Mouse (Mus musculus) urinary bladder, adult 18-20 months (tissue): Measurements from ENCODE around the gene Trib2.

Experiments used
- DNase-seq, 2 experiments: peaks; one replicate each; pipeline ENCODE4 v3.0.0; 2022; ENCODE audit warnings: low spot score in 2 of 2, mixed read lengths in 2 of 2

The Trib2 gene

GRCm38 (mm10) chr12:15816740-15817178, at the start of gene Trib2:
TSS of gene Trib2 (minus strand) at chr12:15816922.
- peak; percentile 68 to 77 for DNase-seq

DNA sequence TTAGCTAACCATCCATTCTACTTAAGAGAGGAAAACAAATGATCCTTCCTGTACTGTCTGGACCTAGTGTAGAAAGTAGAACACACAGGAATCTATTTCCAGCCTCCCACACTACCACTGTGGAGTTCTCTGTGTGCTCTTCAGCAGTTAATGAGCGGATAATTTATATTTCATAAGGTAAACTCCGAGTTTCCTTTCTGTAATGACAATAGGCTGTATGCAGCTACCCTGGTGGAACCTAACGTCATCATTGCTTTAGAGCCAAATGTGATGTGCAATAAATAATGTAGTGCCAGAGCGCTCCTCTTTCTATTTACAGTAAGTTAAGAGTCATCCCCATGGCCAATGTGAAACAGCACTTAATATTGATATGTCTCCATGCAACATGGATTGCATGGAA, 41.3 kb upstream of the Trib2 start:
- DNase-seq = no peak

DNA sequence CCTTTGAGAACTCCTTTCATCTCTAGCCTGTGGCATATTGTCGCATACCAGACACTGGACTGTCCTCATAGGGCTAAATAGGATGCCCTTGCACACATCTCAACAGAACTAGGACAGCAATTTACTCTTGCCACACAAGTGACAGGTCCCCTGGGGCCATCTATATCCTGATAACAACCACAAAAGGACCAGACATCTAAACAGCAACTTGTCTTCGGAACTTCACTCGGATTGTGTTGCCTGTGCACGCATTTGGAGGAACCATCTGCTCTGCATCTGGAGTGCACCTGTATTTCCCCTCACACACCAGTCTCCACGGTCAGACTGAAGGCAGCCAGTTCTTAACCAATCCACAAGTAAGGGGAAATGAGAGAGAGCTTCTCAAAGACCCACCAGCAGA, 39.2 kb upstream of the Trib2 start:
- no peak for DNase-seq

GRCm38 (mm10) chr12:15852781-15853180, 36.1 kb upstream of the Trib2 start:
- DNase-seq = no peak

- DNase-seq = no peak
Measured at GRCm38 (mm10) chr12:15852031-15852430, 35.3 kb upstream of the Trib2 start.

DNA sequence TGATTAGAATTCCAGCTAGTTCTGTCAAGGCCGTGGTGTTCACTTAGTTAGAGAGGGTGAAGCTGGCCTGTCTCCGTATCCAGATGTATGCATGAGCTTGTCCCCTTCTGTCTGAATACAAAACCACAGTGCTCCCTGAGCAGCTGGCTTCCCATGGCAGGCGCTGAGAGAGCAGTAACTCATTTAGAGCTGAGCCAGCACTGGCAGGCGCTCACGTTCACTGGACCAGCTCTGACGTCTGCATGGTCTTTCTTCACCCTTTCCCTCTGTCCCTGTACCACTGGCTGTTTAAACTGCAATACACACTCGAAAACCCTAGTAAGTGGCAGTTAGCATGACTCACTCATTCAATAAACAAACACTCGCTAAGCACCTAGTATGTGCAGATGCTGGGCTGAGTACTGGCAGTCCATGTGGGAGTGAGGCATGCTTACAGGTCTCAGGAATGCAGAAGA, 33.7 kb upstream of the Trib2 start:
- DNase-seq = peak in 1 of 2 experiments; percentile 20

- DNase-seq = peak in 1 of 2 experiments; percentile 45
Measured at GRCm38 (mm10) chr12:15849861-15850294, 33.2 kb upstream of the Trib2 start.

DNA sequence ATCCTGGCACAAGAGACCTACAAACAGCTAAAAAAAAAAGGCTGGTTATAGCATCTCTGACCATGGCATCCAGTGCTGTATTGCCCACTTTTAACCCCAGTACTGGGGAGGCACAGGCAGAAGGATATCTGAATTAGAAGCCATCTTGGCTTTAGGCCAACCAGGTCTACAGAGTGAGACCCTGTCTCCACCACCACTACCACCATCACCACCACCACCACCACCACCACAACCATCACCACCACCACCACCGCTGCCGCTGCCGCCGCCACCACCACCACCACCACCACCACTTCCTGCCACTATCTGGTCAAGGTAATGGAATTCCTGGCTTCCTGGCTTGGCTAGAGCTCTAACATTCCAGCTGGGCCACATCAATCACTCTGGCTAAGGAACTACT, 31.7 kb upstream of the Trib2 start:
- no peak for DNase-seq

GRCm38 (mm10) chr12:15844701-15845100, 28.0 kb upstream of the Trib2 start:
- no peak for DNase-seq

DNA sequence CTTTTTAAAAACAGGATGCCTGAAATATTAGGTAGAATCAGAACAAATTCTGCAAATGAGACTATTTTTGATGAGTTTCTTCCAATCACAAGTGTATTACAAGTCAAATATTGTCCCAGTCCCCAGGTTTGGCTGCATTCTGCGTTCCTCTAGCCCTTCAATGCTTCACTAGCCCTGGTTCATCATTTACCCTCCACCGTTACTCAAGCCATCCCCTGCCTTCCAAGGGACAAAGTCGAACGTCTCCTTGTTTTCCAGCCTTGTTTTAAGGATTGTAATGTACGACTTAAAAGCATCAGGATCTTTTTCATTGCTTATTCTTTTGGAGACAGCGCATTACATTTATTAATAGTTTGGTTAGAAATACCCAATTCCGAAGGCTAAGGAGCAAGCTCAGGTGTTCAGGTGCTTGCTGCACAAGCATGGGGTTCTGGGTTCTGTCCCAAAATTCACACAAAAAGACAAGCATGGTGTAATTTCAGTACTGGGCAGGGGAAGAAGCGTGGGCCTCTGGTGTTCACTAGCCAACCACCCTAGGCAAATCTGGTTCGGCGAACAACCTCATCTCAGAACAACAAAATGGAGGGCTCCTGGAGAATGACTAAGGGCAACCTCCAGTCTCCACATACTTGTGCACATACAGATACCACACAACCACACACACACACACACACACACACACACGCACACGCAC, 24.3 kb upstream of the Trib2 start:
- no peak for DNase-seq

GRCm38 (mm10) chr12:15838201-15838600, 21.5 kb upstream of the Trib2 start:
- DNase-seq = no peak

DNA sequence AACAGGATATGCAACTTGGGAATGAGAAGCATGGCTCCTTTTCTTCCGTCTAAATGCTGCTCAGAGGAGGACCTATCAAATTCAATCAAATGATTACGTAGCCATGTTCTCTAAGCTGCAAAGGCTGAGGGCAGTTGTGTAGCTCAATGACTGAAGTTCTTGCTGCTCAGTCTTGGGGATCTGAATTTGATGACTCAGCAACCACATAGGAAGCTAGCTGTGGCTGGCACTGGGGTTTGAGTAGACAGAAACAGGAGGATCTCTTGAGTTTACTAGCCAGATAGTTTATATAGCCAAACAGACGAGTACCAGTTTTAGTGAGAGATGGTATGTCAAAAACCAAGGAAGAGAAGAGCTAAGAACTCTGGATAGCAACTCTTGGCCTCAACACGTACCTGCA, 20.8 kb upstream of the Trib2 start:
- DNase-seq = no peak

GRCm38 (mm10) chr12:15832674-15833052, 15.9 kb upstream of the Trib2 start:
- peak; percentile 26 to 43 for DNase-seq

DNA sequence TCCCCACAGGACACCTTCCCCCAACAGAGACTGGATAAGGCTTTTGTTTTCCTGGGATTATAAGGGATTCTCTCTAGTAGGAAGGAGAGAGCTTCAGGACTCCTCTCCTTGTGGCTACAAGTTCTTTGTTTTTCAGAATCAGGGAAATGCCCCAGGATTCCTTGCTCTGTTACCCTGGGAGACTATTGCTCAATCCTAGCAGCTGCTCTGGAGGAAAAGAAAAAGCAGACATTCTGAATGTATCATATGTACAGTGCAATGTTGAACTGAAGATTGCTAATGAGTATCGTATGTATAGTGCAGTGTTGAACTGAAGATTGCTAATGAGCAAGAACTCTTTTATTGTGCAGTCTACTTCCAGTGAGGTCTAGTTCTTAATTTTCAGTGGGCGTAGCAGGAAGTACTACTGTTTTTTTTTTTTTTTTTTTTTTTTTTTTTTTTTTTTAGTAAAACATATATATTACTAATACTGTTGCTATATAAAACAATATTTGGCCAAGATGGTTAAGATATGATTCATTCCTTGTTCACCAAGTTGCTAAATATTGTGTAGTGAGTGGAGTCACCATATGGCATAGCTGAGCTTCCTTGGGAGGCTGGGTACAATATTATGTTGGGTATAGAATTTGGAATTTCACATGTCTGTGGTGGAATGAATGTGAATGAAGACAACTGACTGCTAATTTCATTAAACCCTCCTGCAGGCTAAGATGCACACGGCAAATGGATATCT, 15.4 kb upstream of the Trib2 start:
- no peak for DNase-seq

- no peak for DNase-seq
Measured at GRCm38 (mm10) chr12:15830750-15831149, 14.0 kb upstream of the Trib2 start.

GRCm38 (mm10) chr12:15828815-15829398, 12.2 kb upstream of the Trib2 start:
- no peak for DNase-seq

GRCm38 (mm10) chr12:15821019-15821418, 4.3 kb upstream of the Trib2 start:
- DNase-seq = no peak

GRCm38 (mm10) chr12:15817365-15817764, 643 bp upstream of the Trib2 start:
- no peak for DNase-seq

GRCm38 (mm10) chr12:15816254-15816605, 492 bp downstream of the Trib2 start:
- DNase-seq = peak; percentile 9 to 56

- peak; percentile 43 to 76 for DNase-seq
Measured at GRCm38 (mm10) chr12:15815576-15816253, 1.0 kb downstream of the Trib2 start.

GRCm38 (mm10) chr12:15815170-15815575, 1.5 kb downstream of the Trib2 start:
- no peak for DNase-seq
